Mouse (Mus musculus) kidney, adult 2 months (tissue): ENCODE results near the gene Thegl. TPM values are rescaled to one million over a fixed set of nuclear protein-coding genes. Genes with fewer than 3 reads are reported as not detected.

Experiments
- DNase-seq: peaks from one replicate; pipeline ENCODE4 v3.0.0; 2021
- H3K27ac ChIP-seq: fragments of 200-500 bp; 2 replicates; pipeline ENCODE4 v1.5.1; 2012; ENCODE audit warnings: low read depth, low read length, control low read depth, inconsistent platforms; ENCODE audit not compliant: insufficient read depth
- H3K27me3 ChIP-seq: fragments of 200-500 bp; replicated peaks from 2 replicates; pipeline ENCODE4 v1.6.1; 2012; ENCODE audit warnings: mild to moderate bottlenecking, moderate library complexity, low read length, inconsistent platforms; ENCODE audit not compliant: control insufficient read depth, insufficient read depth
- H3K36me3 ChIP-seq: fragments of 200-500 bp; 2 replicates; pipeline ENCODE4 v1.6.1; 2012; ENCODE audit warnings: mild to moderate bottlenecking, moderate library complexity, low read length, inconsistent platforms; ENCODE audit not compliant: control insufficient read depth, insufficient read depth
- H3K4me1 ChIP-seq: fragments of 200-500 bp; 2 replicates; pipeline ENCODE4 v1.6.1; 2011; ENCODE audit warnings: low read length; ENCODE audit not compliant: control insufficient read depth, insufficient read depth
- H3K4me3 ChIP-seq: fragments of 200-500 bp; 2 replicates; pipeline ENCODE4 v1.5.1; 2011; ENCODE audit warnings: mild to moderate bottlenecking, low read depth, low read length, control low read depth; ENCODE audit not compliant: insufficient read depth
- CTCF ChIP-seq: fragments of 200-500 bp; conservative IDR thresholded peaks from 2 replicates; pipeline ENCODE4 v1.5.1; 2011; ENCODE audit warnings: low read depth, mild to moderate bottlenecking, control low read depth, low read length, moderate library complexity, mixed read lengths; ENCODE audit not compliant: insufficient read depth, insufficient read length
- POLR2A ChIP-seq: fragments of 200-500 bp; IDR thresholded peaks from one replicate; pipeline ENCODE4 v1.6.1; 2011; ENCODE audit warnings: low read depth, low read length, control low read depth
- WGBS: fragments of 180-500 bp; shearing (Covaris S2); methylation state at CpG from one replicate; pipeline ENCODE4 v1.1.7; 2018; 5-methylcytosine and 5-hydroxymethylcytosine counted together
- polyA plus RNA-seq: library from polyadenylated mRNA; depleted of rRNA; stranded (reverse); fragments of >200 nt; gene quantifications from 2 replicates; pipeline ENCODE4 v1.2.3, GENCODE M21; 2012

Thegl gene
- polyA plus RNA-seq, 1 experiment, result not detected

DNA sequence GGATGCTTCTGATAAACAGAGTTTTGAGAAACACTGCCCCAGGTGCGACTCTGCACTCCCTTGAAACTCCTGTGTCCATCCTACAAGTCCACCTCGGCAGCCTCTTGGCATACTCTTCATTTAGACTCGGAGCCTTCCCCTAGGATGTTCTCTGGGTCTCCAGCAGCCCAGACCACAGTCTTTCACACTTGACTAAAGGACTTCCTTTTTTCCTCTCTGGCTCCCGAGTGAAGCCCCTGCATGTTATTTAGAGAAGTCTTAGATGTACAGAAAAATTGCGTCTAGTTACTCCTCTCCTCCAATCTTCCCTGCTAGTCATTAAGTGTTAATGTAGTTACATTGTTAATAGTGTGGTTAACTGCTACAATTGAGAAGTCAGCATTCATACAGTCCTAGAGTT, 28.5 kb downstream of the Thegl start:
- 61% methylated on average over 5 of the region's 5 CpGs for WGBS
- Histone ChIP-seq H3K4me1 (no peaks in the 10 kb centered on the region), H3K27ac (no peak overlapping the region), H3K27me3 (no peaks in the 10 kb centered on the region), H3K36me3 (no peaks in the 10 kb centered on the region), H3K4me3 (no peak overlapping the region)
- DNase-seq, result no peak
- TF ChIP-seq CTCF (no peak), POLR2A (no peak)

DNA sequence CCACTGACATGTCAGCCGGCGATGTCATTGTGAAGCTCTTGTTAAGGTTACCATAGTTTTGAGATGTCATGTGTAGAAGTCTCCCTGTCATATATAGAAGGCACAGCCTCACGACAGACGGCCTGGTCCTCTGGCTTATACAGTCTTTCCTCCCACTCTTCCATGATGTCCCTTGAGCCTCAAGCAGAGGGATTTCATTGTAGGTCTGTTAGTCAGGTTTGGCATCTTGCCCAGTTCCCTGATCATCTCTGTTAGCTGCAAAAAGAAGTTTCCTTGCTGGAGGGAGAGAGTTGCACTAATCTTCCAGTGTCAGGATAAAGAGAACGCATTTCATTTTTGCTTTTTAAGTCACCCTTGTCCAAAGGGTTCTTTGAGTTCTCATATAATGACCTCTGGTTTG, 36.8 kb downstream of the Thegl start:
- DNase-seq, result no peak
- Histone ChIP-seq H3K36me3 (no peaks in the 10 kb centered on the region), H3K27me3 (no peaks in the 10 kb centered on the region), H3K4me3 (no peak overlapping the region), H3K27ac (no peak overlapping the region), H3K4me1 (no peaks in the 10 kb centered on the region)
- WGBS, result 91% methylated on average over 5 of the region's 5 CpGs
- TF ChIP-seq POLR2A (no peak), CTCF (no peak)

DNA sequence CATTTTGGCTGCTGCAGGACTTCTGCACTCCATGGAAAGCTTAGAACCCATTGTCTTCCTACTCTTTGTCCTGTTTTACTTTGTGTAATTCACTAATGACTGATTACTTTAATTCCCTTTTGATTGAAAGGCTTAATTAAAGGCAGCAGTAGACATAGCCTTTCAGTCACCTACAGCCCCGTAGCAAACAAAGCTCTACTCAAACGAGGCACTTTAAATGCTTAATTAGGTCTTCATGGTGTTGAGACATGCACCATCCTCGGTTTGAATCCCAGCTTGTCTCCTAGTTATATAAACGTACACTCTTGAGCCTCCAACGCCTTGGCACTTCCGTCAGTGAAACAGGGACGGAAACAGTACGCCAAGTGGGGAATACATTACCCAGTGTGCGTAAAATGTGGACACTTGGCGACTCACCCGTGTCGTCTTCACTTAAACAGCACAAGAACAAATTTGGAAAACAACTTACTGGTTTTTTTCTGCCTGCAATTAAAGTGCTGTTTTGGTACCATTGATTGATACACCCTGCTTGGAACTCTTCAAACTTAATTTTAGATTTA, 41.1 kb downstream of the Thegl start:
- TF ChIP-seq CTCF (no peak), POLR2A (no peak)
- Histone ChIP-seq H3K27ac (no peak overlapping the region), H3K4me1 (no peaks in the 10 kb centered on the region), H3K27me3 (no peaks in the 10 kb centered on the region), H3K4me3 (no peak overlapping the region), H3K36me3 (no peaks in the 10 kb centered on the region)
- no peak for DNase-seq
- WGBS, result 53% methylated on average over 12 of the region's 12 CpGs

DNA sequence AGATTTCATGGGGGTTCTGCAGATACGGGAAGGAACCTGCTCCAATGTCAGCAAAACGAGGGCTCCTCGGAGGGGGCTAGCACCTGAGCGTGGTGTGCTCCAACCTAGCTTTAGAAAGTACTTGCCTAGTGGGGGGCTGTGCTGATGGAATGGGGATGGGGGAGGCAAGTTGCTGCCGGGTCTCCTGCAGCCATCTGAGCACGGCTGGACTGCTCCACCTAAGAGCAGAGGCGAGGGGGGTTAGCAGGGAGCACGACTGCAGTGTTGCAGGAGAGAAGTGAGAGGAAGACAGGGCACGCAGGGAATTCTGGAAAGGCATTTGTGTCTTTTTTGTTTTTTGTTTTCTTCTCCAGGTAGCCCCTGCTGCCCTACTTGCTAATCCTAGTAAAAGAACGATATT, 44.5 kb downstream of the Thegl start:
- no peak for DNase-seq
- no peak overlapping the region for H3K4me3 ChIP-seq
- WGBS, result 47% methylated on average over 10 of the region's 10 CpGs

DNA sequence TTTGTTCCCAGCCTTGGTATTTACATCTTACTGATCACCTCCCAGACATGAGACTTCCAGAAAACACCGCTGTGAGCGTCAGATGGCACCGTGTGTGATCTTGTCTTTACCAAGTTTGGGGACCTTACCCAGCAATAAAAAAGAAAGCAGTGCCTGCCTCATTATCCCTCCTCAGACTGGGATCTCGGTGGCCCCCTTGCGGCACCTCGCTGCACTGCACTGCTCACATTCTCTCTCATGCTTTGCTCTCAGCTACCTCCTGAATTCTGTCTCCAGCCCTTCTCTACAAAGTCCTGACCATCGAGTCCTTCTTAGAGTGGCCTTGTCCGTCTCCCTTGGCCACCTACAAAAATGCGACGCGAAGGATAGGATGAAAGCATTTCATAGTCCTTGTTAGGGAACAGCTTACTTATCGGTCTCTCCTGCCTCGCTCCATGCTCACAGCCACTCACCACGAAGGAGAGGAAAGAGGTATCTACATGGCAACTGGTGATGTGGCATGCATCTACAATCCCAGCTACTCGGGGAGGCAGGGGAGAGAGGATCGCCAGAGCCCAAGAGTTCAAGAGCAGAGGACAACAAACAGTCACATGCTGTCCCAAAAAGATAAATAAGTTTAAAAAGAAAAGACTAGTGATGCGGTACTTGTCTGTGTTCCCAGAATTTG, 45.7 kb downstream of the Thegl start:
- TF ChIP-seq POLR2A (no peak), CTCF (peak; percentile 79)
- H3K4me3 ChIP-seq, result no peak overlapping the region
- 34% methylated on average over 17 of the region's 17 CpGs for WGBS
- no peaks in the 10 kb centered on the region for H3K36me3 ChIP-seq
- DNase-seq, result peak; percentile 52
- H3K27ac ChIP-seq, result no peak overlapping the region
- H3K27me3 ChIP-seq, result no peaks in the 10 kb centered on the region
- no peaks in the 10 kb centered on the region for H3K4me1 ChIP-seq

More for the DNA sequence above, 44.5 kb downstream of the Thegl start:
- Histone ChIP-seq H3K27ac (no peak overlapping the region), H3K36me3 (no peaks in the 10 kb centered on the region), H3K4me1 (no peaks in the 10 kb centered on the region), H3K27me3 (no peaks in the 10 kb centered on the region)
- TF ChIP-seq POLR2A (no peak), CTCF (no peak)

DNA sequence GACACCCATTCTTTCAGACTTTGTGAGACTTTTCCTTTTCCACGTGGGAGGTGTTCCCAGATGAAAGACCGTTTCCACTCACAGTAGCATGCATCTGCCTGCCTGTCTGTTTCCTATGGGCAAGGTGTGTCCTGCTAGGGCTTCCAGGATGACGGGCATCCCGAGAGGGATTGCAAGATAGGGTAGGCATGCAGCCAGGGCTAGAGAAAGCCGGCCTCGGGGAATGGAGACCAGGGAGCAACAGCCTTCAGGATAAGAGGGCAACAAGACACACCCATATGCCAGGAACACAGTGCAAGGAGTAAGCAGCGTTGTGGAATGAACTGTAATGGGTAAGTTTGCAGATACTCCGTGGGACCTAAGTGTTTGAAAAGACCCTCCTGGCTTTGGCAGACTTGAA, 51.5 kb downstream of the Thegl start:
- 77% methylated on average over 8 of the region's 8 CpGs for WGBS
- Histone ChIP-seq H3K27ac (no peak overlapping the region), H3K36me3 (no peaks in the 10 kb centered on the region), H3K4me1 (no peaks in the 10 kb centered on the region), H3K4me3 (no peak overlapping the region), H3K27me3 (no peaks in the 10 kb centered on the region)
- no peak for TF ChIP-seq CTCF
- TF ChIP-seq POLR2A, result no peak
- DNase-seq, result no peak

DNA sequence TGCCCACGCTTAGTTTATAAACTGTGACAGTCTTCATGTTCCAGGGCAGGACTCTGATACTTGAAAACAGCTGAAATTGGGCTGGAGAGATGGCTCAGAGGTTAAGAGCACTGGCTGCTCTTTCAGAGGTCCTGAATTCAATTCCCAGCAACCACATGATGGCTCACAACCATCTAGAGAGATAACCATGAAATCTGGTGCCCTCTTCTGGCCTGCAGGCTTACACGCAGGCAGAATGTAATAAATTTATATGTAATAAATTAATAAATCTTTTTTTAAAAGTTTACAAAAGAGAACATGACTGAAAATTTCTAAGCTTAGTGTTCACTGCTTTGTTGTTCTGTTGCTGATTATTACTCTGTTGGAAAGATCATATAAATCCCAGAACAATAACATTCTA, 55.2 kb downstream of the Thegl start:
- Histone ChIP-seq H3K27me3 (no peaks in the 10 kb centered on the region), H3K36me3 (no peaks in the 10 kb centered on the region), H3K4me1 (no peaks in the 10 kb centered on the region), H3K27ac (no peak overlapping the region), H3K4me3 (no peak overlapping the region)
- TF ChIP-seq POLR2A (no peak), CTCF (0 out of 2 replicates have a peak, but pooled peaks have one; percentile 9)
- DNase-seq, result no peak
- WGBS, result 77% methylated on average over 2 of the region's 2 CpGs

DNA sequence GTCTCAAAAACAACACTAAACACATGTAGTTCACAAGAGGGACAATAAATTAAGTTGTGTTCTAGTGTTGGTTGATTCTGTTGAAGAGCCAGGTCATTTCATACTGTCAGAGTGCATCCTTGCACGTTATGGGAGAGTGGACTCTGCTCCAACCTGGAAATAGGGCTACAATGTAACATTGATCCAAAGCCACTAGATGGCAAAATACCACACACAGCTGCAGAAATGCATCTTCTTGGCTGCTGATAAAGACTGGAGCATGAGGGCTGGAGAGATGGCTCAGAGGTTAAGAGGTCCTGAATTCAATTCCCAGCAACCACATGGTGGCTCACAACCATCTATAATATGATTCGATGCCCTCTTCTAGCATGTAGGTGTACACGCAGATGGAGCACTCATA, 55.8 kb downstream of the Thegl start:
- H3K4me3 ChIP-seq, result no peak overlapping the region
- no peak for TF ChIP-seq POLR2A
- peak; percentile 16; the same call in 1 of the 2 replicates for TF ChIP-seq CTCF
- WGBS, result 72% methylated on average over 3 of the region's 3 CpGs
- H3K4me1 ChIP-seq, result no peaks in the 10 kb centered on the region
- H3K36me3 ChIP-seq, result no peaks in the 10 kb centered on the region
- peak; percentile 27 for DNase-seq
- H3K27me3 ChIP-seq, result no peaks in the 10 kb centered on the region
- no peak overlapping the region for H3K27ac ChIP-seq
